Mouse (Mus musculus) CH12.LX (cell line): Measurements from ENCODE around the gene Lpo. TPM values are rescaled to one million over a fixed set of nuclear protein-coding genes. Genes with fewer than 3 reads are reported as not detected.

Experiments
- DNase-seq: peaks from one replicate; pipeline ENCODE4 v3.0.0-alpha.2; 2013; ENCODE audit errors: extremely low read depth
- H3K27ac ChIP-seq: 2 replicates; pipeline ENCODE4 v1.5.1; 2012; ENCODE audit warnings: low read depth, mild to moderate bottlenecking, control low read depth, moderate library complexity; ENCODE audit not compliant: insufficient read depth
- H3K27me3 ChIP-seq: replicated peaks from 2 replicates; pipeline ENCODE3; 2012; ENCODE audit warnings: inconsistent platforms
- H3K36me3 ChIP-seq, 2 experiments: replicated peaks in 1 of 2; 2 replicates each; pipeline versions ENCODE3 to v1.6.1; 2012; ENCODE audit warnings: inconsistent platforms in 1 of 2, low read length in 1 of 2, mild to moderate bottlenecking in 1 of 2, mixed read lengths in 1 of 2, moderate library complexity in 1 of 2; ENCODE audit not compliant: control insufficient read depth in 1 of 2, insufficient read depth in 1 of 2
- H3K4me1 ChIP-seq, 2 experiments: 2 replicates each; pipeline ENCODE4 v1.6.1; 2012; ENCODE audit warnings: inconsistent platforms in 1 of 2, moderate library complexity in 1 of 2; ENCODE audit not compliant: insufficient read depth in 2 of 2, control insufficient read depth in 1 of 2
- H3K4me2 ChIP-seq: 2 replicates; pipeline ENCODE4 v1.6.1; 2012; ENCODE audit warnings: low read depth, mild to moderate bottlenecking, control low read depth; ENCODE audit not compliant: poor library complexity, insufficient read depth, severe bottlenecking
- H3K4me3 ChIP-seq, 3 experiments: fragments of 150-350 bp in 1 of 3; sonication (generic) in 1 of 3; replicated peaks in 1 of 3; 2 replicates each; pipeline versions ENCODE3 to v1.5.1; 2011 to 2012; ENCODE audit warnings: low read depth in 2 of 3, low read length in 2 of 3, mild to moderate bottlenecking in 2 of 3, moderate library complexity in 2 of 3, control low read depth in 1 of 3, improper control_type of control experiment in 1 of 3, inconsistent platforms in 1 of 3, mixed read lengths in 1 of 3; ENCODE audit not compliant: poor library complexity in 1 of 3
- H3K79me2 ChIP-seq: replicated peaks from 2 replicates; pipeline ENCODE4 v1.6.1; 2012; ENCODE audit warnings: mild to moderate bottlenecking, moderate library complexity; ENCODE audit not compliant: control insufficient read depth, poor library complexity, insufficient read depth, severe bottlenecking; ENCODE audit errors: extremely low read depth
- H3K9ac ChIP-seq: 2 replicates; pipeline ENCODE4 v1.6.1; 2012; ENCODE audit warnings: low read depth, mild to moderate bottlenecking, control low read depth, moderate library complexity; ENCODE audit not compliant: insufficient read depth
- H3K9me3 ChIP-seq: replicated peaks from 2 replicates; pipeline ENCODE3; 2012; ENCODE audit warnings: low read length, inconsistent platforms, mixed read lengths
- CTCF ChIP-seq, 2 experiments: IDR thresholded peaks in 1 of 2; conservative IDR thresholded peaks in 1 of 2; 2 replicates each; pipeline ENCODE4 v1.5.1; 2011 to 2012; ENCODE audit warnings: low read depth in 2 of 2, low read length in 2 of 2, improper control_type of control experiment in 1 of 2, inconsistent platforms in 1 of 2, mild to moderate bottlenecking in 1 of 2, moderate library complexity in 1 of 2
- E2F4 ChIP-seq: IDR thresholded peaks from 2 replicates; pipeline ENCODE4 v1.6.1; 2011; ENCODE audit warnings: low read depth, low read length, improper control_type of control experiment; ENCODE audit not compliant: insufficient replicate concordance
- ETS1 ChIP-seq: conservative IDR thresholded peaks from 2 replicates; pipeline ENCODE4 v1.6.1; 2012; ENCODE audit warnings: low read depth, mild to moderate bottlenecking, inconsistent platforms, low read length, improper control_type of control experiment, moderate library complexity
- IRF4 ChIP-seq: IDR thresholded peaks from 2 replicates; pipeline ENCODE4 v1.6.1; 2014; ENCODE audit warnings: low read depth, mild to moderate bottlenecking, inconsistent platforms, low read length, improper control_type of control experiment
- KAT2A ChIP-seq: IDR thresholded peaks from 2 replicates; pipeline ENCODE4 v1.6.1; 2012; ENCODE audit warnings: low read length, improper control_type of control experiment, inconsistent platforms; ENCODE audit not compliant: insufficient replicate concordance
- NELFE ChIP-seq: IDR thresholded peaks from 2 replicates; pipeline ENCODE4 v1.6.1; 2011; ENCODE audit warnings: low read depth, low read length, improper control_type of control experiment
- PAX5 ChIP-seq: IDR thresholded peaks from 2 replicates; pipeline ENCODE4 v1.6.1; 2012; ENCODE audit warnings: low read length, inconsistent platforms, mixed read lengths
- RAD21 ChIP-seq: IDR thresholded peaks from 2 replicates; pipeline ENCODE4 v1.6.1; 2011; ENCODE audit warnings: low read depth, mild to moderate bottlenecking, low read length, improper control_type of control experiment, moderate library complexity
- RCOR1 ChIP-seq: conservative IDR thresholded peaks from 2 replicates; pipeline ENCODE4 v1.6.1; 2012; ENCODE audit warnings: low read depth, mild to moderate bottlenecking, inconsistent platforms, low read length, improper control_type of control experiment
- SIN3A ChIP-seq: IDR thresholded peaks from 2 replicates; pipeline ENCODE4 v1.6.1; 2012; ENCODE audit warnings: low read length, improper control_type of control experiment, inconsistent platforms
- SMC3 ChIP-seq: IDR thresholded peaks from 2 replicates; pipeline ENCODE4 v1.6.1; 2011; ENCODE audit warnings: low read depth, low read length, improper control_type of control experiment
- TBP ChIP-seq: conservative IDR thresholded peaks from 2 replicates; pipeline ENCODE4 v1.6.1; 2011; ENCODE audit warnings: low read depth, low read length, improper control_type of control experiment
- TCF12 ChIP-seq: IDR thresholded peaks from 2 replicates; pipeline ENCODE4 v1.6.1; 2014; ENCODE audit warnings: low read depth, mild to moderate bottlenecking, inconsistent platforms, low read length, improper control_type of control experiment
- UBTF ChIP-seq: IDR thresholded peaks from 2 replicates; pipeline ENCODE4 v1.6.1; 2012; ENCODE audit warnings: low read depth, mild to moderate bottlenecking, inconsistent platforms, low read length, improper control_type of control experiment, moderate library complexity
- ZC3H11A ChIP-seq: IDR thresholded peaks from 2 replicates; pipeline ENCODE4 v1.6.1; 2012; ENCODE audit warnings: low read depth, mild to moderate bottlenecking, inconsistent platforms, low read length, improper control_type of control experiment
- dilution Hi-C: fragments of 300-500 bp; cut with MboI; formaldehyde crosslinking; loops from 2 replicates; pipeline ENCODE4 v1.14.3; 2020; ENCODE audit warnings: low sequenced_read_pairs; ENCODE audit not compliant: extremely low pct_unique_long_range_greater_than_20kb, extremely low pct_ligation_motif_present
- in situ Hi-C: fragments of 300-500 bp; cut with MboI; formaldehyde crosslinking; loops from 3 replicates; pipeline ENCODE4 v1.14.3; 2019; ENCODE audit warnings: low sequenced_read_pairs, low pct_ligation_motif_present, low pct_unique_long_range_greater_than_20kb, mixed read lengths
- polyA plus RNA-seq: library from polyadenylated mRNA; unstranded; fragments of >175 nt; gene quantifications from 2 replicates; pipeline ENCODE4 v1.2.1, GENCODE M21; 2012; ENCODE audit warnings: low read depth; ENCODE audit not compliant: insufficient read length
- total RNA-seq, 2 experiments: library from RNA; depleted of rRNA; stranded (reverse); fragments of 300-350 nt in 1 of 2; fragments of >200 nt in 1 of 2; gene quantifications; 2 replicates each; pipeline ENCODE4 v1.2.3; 2012 to 2014

Lpo gene
- total and polyA plus RNA-seq, 3 experiments, result not detected

- Histone ChIP-seq H3K9me3 (no peaks in the 10 kb centered on the region), H3K27me3 (no peaks in the 10 kb centered on the region), H3K4me3 (no peak overlapping the region), H3K9ac (no peak overlapping the region), H3K4me1 (peaks cover 0 to 13% of the 10 kb centered on the region in 2 experiments; a peak in 2 of 4 replicates)
- TF ChIP-seq CTCF (conservative IDR thresholded peaks at IDR 0.05 in 1 of 2, IDR thresholded peaks at IDR 0.05 in 1 of 2; ENCODE audit: low read depth in 2 of 2, low read length in 2 of 2) (no peak), KAT2A (no peak), ETS1 (no peak), PAX5 (no peak), TCF12 (no peak), IRF4 (no peak), RCOR1 (no peak), SIN3A (no peak), UBTF (no peak), TBP (no peak), RAD21 (no peak), ZC3H11A (no peak), SMC3 (no peak)
- TF ChIP-seq, all 38 proteins: peak for 0
- in situ Hi-C loops (no loop called here), dilution Hi-C loops (no loop called here)
- peaks cover 79 to 97% of the 10 kb centered on the region in 2 experiments for H3K36me3 ChIP-seq
- no peak overlapping the region for H3K27ac ChIP-seq
- DNase-seq, result no peak
- H3K79me2 ChIP-seq, result no peaks in the 10 kb centered on the region
- no peak overlapping the region for H3K4me2 ChIP-seq
Measured at GRCm38 (mm10) chr11:87772354-87772753, 55.7 kb downstream of the Lpo start.

- Histone ChIP-seq H3K9ac (no peak overlapping the region), H3K36me3 (peaks cover 76 to 97% of the 10 kb centered on the region in 2 experiments), H3K4me2 (no peak overlapping the region), H3K27me3 (no peaks in the 10 kb centered on the region), H3K4me1 (peaks cover 0 to 13% of the 10 kb centered on the region in 2 experiments; a peak in 2 of 4 replicates), H3K9me3 (no peaks in the 10 kb centered on the region), H3K27ac (no peak overlapping the region), H3K4me3 (no peak overlapping the region), H3K79me2 (no peaks in the 10 kb centered on the region)
- in situ Hi-C loops (no loop called here), dilution Hi-C loops (no loop called here)
- peak; percentile 87 for DNase-seq
- TF ChIP-seq ETS1 (no peak), E2F4 (no peak), CTCF (conservative IDR thresholded peaks at IDR 0.05 in 1 of 2, IDR thresholded peaks at IDR 0.05 in 1 of 2; ENCODE audit: low read depth in 2 of 2, low read length in 2 of 2) (peak; percentile 95 to 99), RAD21 (peak; percentile 99), SMC3 (peak; percentile 99), NELFE (0 out of 2 replicates have a peak, but pooled peaks have one; percentile 9), ZC3H11A (peak; percentile 96)
Measured at GRCm38 (mm10) chr11:87770989-87771388, 57.1 kb downstream of the Lpo start.
